Mouse (Mus musculus): Measurements from ENCODE around the gene Irak1. TPM values are rescaled to one million over a fixed set of nuclear protein-coding genes. Genes with fewer than 3 reads are reported as not detected.
A peak's percentile ranks its signal among the peaks of the same experiment; 100 is the strongest.

Gene Irak1
- total and polyA plus RNA-seq, 3 experiments, result 39.7 to 270 (median 101) TPM

DNA sequence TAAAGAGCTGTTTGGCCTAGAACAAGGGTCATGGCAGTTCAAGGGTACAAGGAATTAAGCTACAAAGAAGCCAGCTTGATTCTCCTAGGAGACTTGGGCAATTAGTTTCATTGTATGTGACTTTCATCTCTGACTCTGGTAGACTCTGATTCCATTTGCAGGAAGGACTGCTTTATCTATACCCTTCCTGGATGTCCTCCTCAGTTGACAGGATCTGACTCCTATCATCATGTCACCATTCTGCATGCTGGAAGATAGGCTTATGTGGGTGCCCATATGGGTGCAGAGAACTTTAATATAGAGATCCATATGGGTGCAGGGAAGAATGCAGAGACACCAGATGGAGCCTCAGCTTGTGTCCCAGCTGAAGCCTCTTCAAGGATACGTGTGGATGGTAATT is 54.6 kb downstream of the Irak1 start:
- no peaks in the 10 kb centered on the region for H3K27me3 ChIP-seq (ENCODE audit: insufficient read depth, low read length)
- ATAC-seq (ENCODE audit: extremely low read depth, insufficient number of reproducible peaks, low FRiP score, poor library complexity, severe bottlenecking) (no peak), DNase-seq (ENCODE audit: low spot score) (no peak)
- H3K36me3 ChIP-seq (replicated peaks), result peaks cover 6% of the 10 kb centered on the region
- no peak overlapping the region for H3K4me3 ChIP-seq (ENCODE audit: low read depth, low read length)
- no peaks in the 10 kb centered on the region for H3K9me3 ChIP-seq (replicated peaks)
- TF ChIP-seq TAL1 (conservative IDR thresholded peaks at IDR 0.05; ENCODE audit: low read depth, low read length), result no peak
- TF ChIP-seq CTCF (IDR thresholded peaks at IDR 0.05; ENCODE audit: low read depth, low read length), result no peak
- no peak for TF ChIP-seq GATA2 (IDR thresholded peaks at IDR 0.05; ENCODE audit: borderline replicate concordance, low read depth, low read length)
- no peak for TF ChIP-seq GATA1 (IDR thresholded peaks at IDR 0.05; ENCODE audit: borderline replicate concordance, low read length)
- H3K4me1 ChIP-seq (ENCODE audit: insufficient read depth, low read depth, low read length), result peaks cover 16% of the 10 kb centered on the region

DNA sequence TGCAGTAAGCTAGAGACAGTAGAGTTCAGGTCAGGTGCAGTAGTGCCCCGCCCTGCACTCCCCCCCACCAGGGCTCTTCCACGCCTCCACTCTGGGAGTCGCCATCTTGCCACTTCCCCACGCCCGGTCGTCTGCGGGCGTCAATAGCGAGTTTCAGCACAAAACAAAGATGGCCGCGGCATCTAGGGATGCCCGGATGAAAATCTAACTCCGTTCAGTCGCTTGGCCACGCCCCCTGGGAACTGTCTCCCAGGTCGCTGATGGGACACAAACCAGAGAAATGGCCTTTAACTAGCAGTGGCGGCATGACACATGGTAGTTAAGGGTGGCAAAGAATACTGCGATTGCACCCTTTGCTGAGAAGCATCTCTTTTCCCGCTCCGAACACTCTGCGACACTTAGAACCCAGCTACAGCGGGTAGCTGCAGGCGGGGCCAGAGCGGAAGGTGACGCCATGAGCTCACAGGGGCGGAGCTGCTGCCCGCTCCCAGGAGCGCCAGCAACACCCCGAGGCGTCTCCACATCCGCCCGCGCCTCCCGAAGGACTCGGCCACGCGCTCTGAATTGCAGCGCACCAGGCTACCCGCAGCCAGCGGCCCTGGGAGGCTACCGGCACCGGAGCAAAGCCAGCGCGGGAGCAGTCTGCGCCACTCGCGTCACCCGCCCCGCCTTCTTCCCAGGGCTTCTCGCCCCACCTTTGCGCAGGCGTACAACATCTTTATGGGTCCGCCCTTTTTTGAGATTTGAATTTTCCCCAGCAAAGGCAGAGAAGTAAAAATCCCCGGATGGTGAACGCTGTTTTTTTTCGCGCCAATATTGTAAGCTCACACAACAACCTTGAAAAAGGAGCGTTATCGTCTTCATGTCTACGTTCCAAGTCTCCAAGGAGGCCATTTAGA is 56.3 kb downstream of the Irak1 start:
- Histone ChIP-seq H3K4me1 (ENCODE audit: insufficient read depth, low read depth, low read length) (peaks cover 33% of the 10 kb centered on the region), H3K27me3 (ENCODE audit: insufficient read depth, low read length) (no peaks in the 10 kb centered on the region), H3K9me3 (replicated peaks) (no peaks in the 10 kb centered on the region), H3K4me3 (ENCODE audit: low read depth, low read length) (peak overlapping the region; percentile 84), H3K36me3 (replicated peaks) (peaks cover 22% of the 10 kb centered on the region)
- DNase-seq (ENCODE audit: low spot score), result peak; percentile 48
- no peak for TF ChIP-seq TAL1 (conservative IDR thresholded peaks at IDR 0.05; ENCODE audit: low read depth, low read length)
- TF ChIP-seq CTCF (IDR thresholded peaks at IDR 0.05; ENCODE audit: low read depth, low read length), result no peak
- no peak for TF ChIP-seq GATA1 (IDR thresholded peaks at IDR 0.05; ENCODE audit: borderline replicate concordance, low read length)
- no peak for TF ChIP-seq GATA2 (IDR thresholded peaks at IDR 0.05; ENCODE audit: borderline replicate concordance, low read depth, low read length)
- TF ChIP-seq POLR2AphosphoS5 (IDR thresholded peaks at IDR 0.05; ENCODE audit: insufficient replicate concordance, low read depth, low read length), result no peak
- peak; percentile 41 for ATAC-seq (ENCODE audit: extremely low read depth, insufficient number of reproducible peaks, low FRiP score, poor library complexity, severe bottlenecking)

- DNase-seq (ENCODE audit: low spot score), result peak; percentile 76
- ATAC-seq (ENCODE audit: extremely low read depth, insufficient number of reproducible peaks, low FRiP score, poor library complexity, severe bottlenecking), result peak; percentile 37; the same call in 1 of the 2 replicates
- Histone ChIP-seq H3K27me3 (ENCODE audit: insufficient read depth, low read length) (no peaks in the 10 kb centered on the region), H3K9me3 (replicated peaks) (no peaks in the 10 kb centered on the region), H3K4me3 (ENCODE audit: low read depth, low read length) (peak within 1 kb of the TSS; percentile 84), H3K4me1 (ENCODE audit: insufficient read depth, low read depth, low read length) (peaks cover 42% of the 10 kb centered on the region), H3K36me3 (replicated peaks) (peaks cover 31% of the 10 kb centered on the region)
- TF ChIP-seq POLR2AphosphoS5 (IDR thresholded peaks at IDR 0.05; ENCODE audit: insufficient replicate concordance, low read depth, low read length) (no peak), CTCF (IDR thresholded peaks at IDR 0.05; ENCODE audit: low read depth, low read length) (no peak), GATA2 (IDR thresholded peaks at IDR 0.05; ENCODE audit: borderline replicate concordance, low read depth, low read length) (no peak), TAL1 (conservative IDR thresholded peaks at IDR 0.05; ENCODE audit: low read depth, low read length) (no peak), GATA1 (IDR thresholded peaks at IDR 0.05; ENCODE audit: borderline replicate concordance, low read length) (no peak)
Measured at GRCm38 (mm10) chrX:73966248-73967176, 57.2 kb downstream of the Irak1 start, which contains the start of gene Hcfc1. Hcfc1 (minus strand) TSS chrX:73966357.

DNA sequence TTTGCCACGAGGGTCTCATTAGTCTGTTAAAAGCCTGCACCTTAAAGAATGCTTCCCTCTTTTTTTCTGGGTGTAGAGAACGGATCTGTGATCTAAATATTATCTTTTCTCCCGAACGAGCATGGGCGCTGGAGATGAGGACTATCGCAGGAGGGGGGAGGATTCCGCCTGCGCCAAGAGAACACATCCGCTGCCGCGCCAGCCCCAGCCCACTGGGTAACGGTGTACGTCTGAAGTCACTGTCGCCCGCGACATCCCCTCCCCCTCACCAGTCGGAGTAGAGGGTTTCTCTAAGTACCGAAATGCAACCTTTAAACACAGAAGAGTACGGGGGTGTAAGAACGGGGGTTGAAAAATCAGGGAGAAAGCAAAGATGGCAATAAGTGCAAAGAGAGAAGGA is 58.4 kb downstream of the Irak1 start:
- ATAC-seq (ENCODE audit: extremely low read depth, insufficient number of reproducible peaks, low FRiP score, poor library complexity, severe bottlenecking), result no peak
- H3K4me3 ChIP-seq (ENCODE audit: low read depth, low read length), result peak overlapping the region; percentile 84
- DNase-seq (ENCODE audit: low spot score), result no peak

DNA sequence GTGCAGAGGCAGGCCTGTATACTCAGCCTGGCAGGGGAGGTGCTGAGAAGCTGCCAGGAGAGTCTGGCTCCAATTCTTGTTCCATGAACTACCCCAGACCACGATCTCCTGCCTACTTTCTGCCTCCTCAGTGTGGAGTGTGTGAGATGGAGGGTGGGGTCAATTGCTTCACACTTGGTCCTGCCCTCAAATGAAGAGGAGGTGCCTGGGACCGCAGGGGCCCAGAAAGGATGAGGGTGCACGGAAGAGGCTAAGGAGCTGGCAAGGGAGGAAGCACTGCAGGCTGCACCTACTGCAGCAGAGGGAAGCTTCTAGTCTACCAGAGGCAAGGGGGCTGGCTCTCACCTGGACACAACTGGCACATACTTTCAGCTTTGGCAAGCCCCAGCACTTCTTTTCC is 59.4 kb downstream of the Irak1 start:
- Histone ChIP-seq H3K4me3 (ENCODE audit: low read depth, low read length) (peak overlapping the region; percentile 84), H3K27me3 (ENCODE audit: insufficient read depth, low read length) (no peaks in the 10 kb centered on the region), H3K4me1 (ENCODE audit: insufficient read depth, low read depth, low read length) (peaks cover 52% of the 10 kb centered on the region), H3K9me3 (replicated peaks) (no peaks in the 10 kb centered on the region), H3K36me3 (replicated peaks) (peaks cover 53% of the 10 kb centered on the region)
- ATAC-seq (ENCODE audit: extremely low read depth, insufficient number of reproducible peaks, low FRiP score, poor library complexity, severe bottlenecking), result peak; percentile 48
- peak; percentile 18 for DNase-seq (ENCODE audit: low spot score)
- TF ChIP-seq POLR2AphosphoS5 (IDR thresholded peaks at IDR 0.05; ENCODE audit: insufficient replicate concordance, low read depth, low read length) (no peak; the same call in 1 of the 2 replicates), GATA2 (IDR thresholded peaks at IDR 0.05; ENCODE audit: borderline replicate concordance, low read depth, low read length) (no peak), CTCF (IDR thresholded peaks at IDR 0.05; ENCODE audit: low read depth, low read length) (no peak), TAL1 (conservative IDR thresholded peaks at IDR 0.05; ENCODE audit: low read depth, low read length) (no peak), GATA1 (IDR thresholded peaks at IDR 0.05; ENCODE audit: borderline replicate concordance, low read length) (no peak)

More for the DNA sequence above, 58.4 kb downstream of the Irak1 start:
- Histone ChIP-seq H3K4me1 (ENCODE audit: insufficient read depth, low read depth, low read length) (peaks cover 53% of the 10 kb centered on the region), H3K9me3 (replicated peaks) (no peaks in the 10 kb centered on the region), H3K36me3 (replicated peaks) (peaks cover 43% of the 10 kb centered on the region), H3K27me3 (ENCODE audit: insufficient read depth, low read length) (no peaks in the 10 kb centered on the region)
- TF ChIP-seq CTCF (IDR thresholded peaks at IDR 0.05; ENCODE audit: low read depth, low read length), result no peak

Other genes starting within 250 kb of the Irak1 start
- gene Srpk3, start 249.5 kb downstream of the Irak1 start, total RNA-seq (2014; fragmentation: Nextera tagmentation), result not detected in 2 replicates
- 0.44 TPM in 1 of 2 replicates, not detected in the other for gene Srpk3, start 249.5 kb downstream of the Irak1 start, total RNA-seq (2017)
- gene Srpk3, start 249.5 kb downstream of the Irak1 start, polyA plus RNA-seq (2012), result not detected in 2 replicates
- 378 and 393 TPM in 2 replicates for gene Idh3g, start 237.0 kb downstream of the Irak1 start, total RNA-seq (2014; fragmentation: Nextera tagmentation)
- gene Idh3g, start 237.0 kb downstream of the Irak1 start, total RNA-seq (2017), result 179 and 187 TPM in 2 replicates
- gene Idh3g, start 237.0 kb downstream of the Irak1 start, polyA plus RNA-seq (2012), result 27.0 and 37.5 TPM in 2 replicates
- 92.3 and 120 TPM in 2 replicates for gene Ssr4, start 236.9 kb downstream of the Irak1 start, total RNA-seq (2014; fragmentation: Nextera tagmentation)
- 138 and 184 TPM in 2 replicates for gene Ssr4, start 236.9 kb downstream of the Irak1 start, total RNA-seq (2017)
- 9.0 and 12.4 TPM in 2 replicates for gene Ssr4, start 236.9 kb downstream of the Irak1 start, polyA plus RNA-seq (2012)
- gene Pdzd4, start 198.9 kb downstream of the Irak1 start, total RNA-seq (2014; fragmentation: Nextera tagmentation), result not detected in 2 replicates
- gene Pdzd4, start 198.9 kb downstream of the Irak1 start, total RNA-seq (2017), result 0.05 and 0.06 TPM in 2 replicates
- 0.04 TPM in 1 of 2 replicates, not detected in the other for gene Pdzd4, start 198.9 kb downstream of the Irak1 start, polyA plus RNA-seq (2012)
- gene Avpr2, start 131.8 kb downstream of the Irak1 start, total RNA-seq (2014; fragmentation: Nextera tagmentation), result not detected in 2 replicates
- not detected in 2 replicates for gene Avpr2, start 131.8 kb downstream of the Irak1 start, total RNA-seq (2017)
- gene Avpr2, start 131.8 kb downstream of the Irak1 start, polyA plus RNA-seq (2012), result not detected in 2 replicates
- gene L1cam, start 127.8 kb downstream of the Irak1 start, total RNA-seq (2014; fragmentation: Nextera tagmentation), result not detected in 2 replicates
- gene L1cam, start 127.8 kb downstream of the Irak1 start, total RNA-seq (2017), result 0.05 TPM in 1 of 2 replicates, not detected in the other
- gene L1cam, start 127.8 kb downstream of the Irak1 start, polyA plus RNA-seq (2012), result 0.05 TPM in 1 of 2 replicates, not detected in the other
- gene Arhgap4, start 102.0 kb downstream of the Irak1 start, total RNA-seq (2014; fragmentation: Nextera tagmentation), result 5.0 and 5.1 TPM in 2 replicates
- gene Arhgap4, start 102.0 kb downstream of the Irak1 start, total RNA-seq (2017), result 2.1 and 3.8 TPM in 2 replicates
- 1.5 and 1.7 TPM in 2 replicates for gene Arhgap4, start 102.0 kb downstream of the Irak1 start, polyA plus RNA-seq (2012)
- gene Naa10, start 102.0 kb downstream of the Irak1 start, total RNA-seq (2014; fragmentation: Nextera tagmentation), result 55.9 and 61.9 TPM in 2 replicates
- gene Naa10, start 102.0 kb downstream of the Irak1 start, total RNA-seq (2017), result 85.4 and 105 TPM in 2 replicates
- gene Naa10, start 102.0 kb downstream of the Irak1 start, polyA plus RNA-seq (2012), result 171 and 192 TPM in 2 replicates
- gene Renbp, start 93.1 kb downstream of the Irak1 start, total RNA-seq (2014; fragmentation: Nextera tagmentation), result 39.2 and 42.7 TPM in 2 replicates
- gene Renbp, start 93.1 kb downstream of the Irak1 start, total RNA-seq (2017), result 196 and 201 TPM in 2 replicates
- gene Renbp, start 93.1 kb downstream of the Irak1 start, polyA plus RNA-seq (2012), result 80.1 and 139 TPM in 2 replicates
- gene Hcfc1, start 57.6 kb downstream of the Irak1 start, total RNA-seq (2014; fragmentation: Nextera tagmentation), result 222 and 230 TPM in 2 replicates
- gene Hcfc1, start 57.6 kb downstream of the Irak1 start, total RNA-seq (2017), result 40.8 and 47.3 TPM in 2 replicates
- 148 and 184 TPM in 2 replicates for gene Hcfc1, start 57.6 kb downstream of the Irak1 start, polyA plus RNA-seq (2012)
- not detected in 2 replicates for gene Opn1mw, start 103.5 kb upstream of the Irak1 start, total RNA-seq (2014; fragmentation: Nextera tagmentation)
- gene Opn1mw, start 103.5 kb upstream of the Irak1 start, total RNA-seq (2017), result not detected in 2 replicates
- gene Opn1mw, start 103.5 kb upstream of the Irak1 start, polyA plus RNA-seq (2012), result not detected in 2 replicates
- gene Mecp2, start 111.4 kb upstream of the Irak1 start, total RNA-seq (2014; fragmentation: Nextera tagmentation), result 40.1 and 44.3 TPM in 2 replicates
- gene Mecp2, start 111.4 kb upstream of the Irak1 start, total RNA-seq (2017), result 18.1 and 21.2 TPM in 2 replicates
- 47.7 and 50.3 TPM in 2 replicates for gene Mecp2, start 111.4 kb upstream of the Irak1 start, polyA plus RNA-seq (2012)
- gene Tex28, start 143.9 kb upstream of the Irak1 start, total RNA-seq (2014; fragmentation: Nextera tagmentation), result not detected in 2 replicates
- gene Tex28, start 143.9 kb upstream of the Irak1 start, total RNA-seq (2017), result not detected in 2 replicates
- gene Tex28, start 143.9 kb upstream of the Irak1 start, polyA plus RNA-seq (2012), result not detected in 2 replicates
- gene Tktl1, start 153.3 kb upstream of the Irak1 start, total RNA-seq (2014; fragmentation: Nextera tagmentation), result not detected in 2 replicates
- gene Tktl1, start 153.3 kb upstream of the Irak1 start, total RNA-seq (2017), result 0.38 and 0.52 TPM in 2 replicates
- not detected in 2 replicates for gene Tktl1, start 153.3 kb upstream of the Irak1 start, polyA plus RNA-seq (2012)
- gene Flna, start 225.9 kb upstream of the Irak1 start, total RNA-seq (2014; fragmentation: Nextera tagmentation), result 91.2 and 93.7 TPM in 2 replicates
- gene Flna, start 225.9 kb upstream of the Irak1 start, total RNA-seq (2017), result 172 and 186 TPM in 2 replicates
- gene Flna, start 225.9 kb upstream of the Irak1 start, polyA plus RNA-seq (2012), result 41.2 and 47.1 TPM in 2 replicates
- gene Emd, start 230.8 kb upstream of the Irak1 start, total RNA-seq (2014; fragmentation: Nextera tagmentation), result 179 and 186 TPM in 2 replicates
- 77.4 and 84.2 TPM in 2 replicates for gene Emd, start 230.8 kb upstream of the Irak1 start, total RNA-seq (2017)
- 39.7 and 56.5 TPM in 2 replicates for gene Emd, start 230.8 kb upstream of the Irak1 start, polyA plus RNA-seq (2012)
- 3,507 and 3,613 TPM in 2 replicates for gene Rpl10, start 246.9 kb upstream of the Irak1 start, total RNA-seq (2014; fragmentation: Nextera tagmentation)
- 1,842 and 1,992 TPM in 2 replicates for gene Rpl10, start 246.9 kb upstream of the Irak1 start, total RNA-seq (2017)
- 832 and 1,009 TPM in 2 replicates for gene Rpl10, start 246.9 kb upstream of the Irak1 start, polyA plus RNA-seq (2012)